Mouse (Mus musculus) cerebellum, adult 2 months (tissue): ENCODE measurements around the gene Eif4g1. TPM values are rescaled to one million over a fixed set of nuclear protein-coding genes. Genes with fewer than 3 reads are reported as not detected.

Experiments used
- DNase-seq, 2 experiments: peaks; one replicate each; pipeline ENCODE4 v3.0.0; 2021
- H3K27ac ChIP-seq: fragments of 200-500 bp; 2 replicates; pipeline ENCODE4 v1.5.1; 2012; ENCODE audit warnings: low read length, control low read depth, inconsistent platforms; ENCODE audit not compliant: insufficient read depth
- H3K27me3 ChIP-seq: fragments of 200-500 bp; 2 replicates; pipeline ENCODE4 v1.6.1; 2012; ENCODE audit warnings: inconsistent platforms, mild to moderate bottlenecking, low read length, moderate library complexity; ENCODE audit not compliant: control insufficient read depth, insufficient read depth
- H3K4me1 ChIP-seq: fragments of 200-500 bp; 2 replicates; pipeline ENCODE4 v1.6.1; 2011; ENCODE audit warnings: low read length; ENCODE audit not compliant: control insufficient read depth, insufficient read depth
- H3K4me3 ChIP-seq: fragments of 200-500 bp; replicated peaks from 2 replicates; pipeline ENCODE3; 2011; ENCODE audit warnings: mild to moderate bottlenecking, low read depth, low read length, control low read depth; ENCODE audit not compliant: insufficient read depth
- CTCF ChIP-seq: fragments of 200-500 bp; IDR thresholded peaks from 2 replicates; pipeline ENCODE4 v1.5.1; 2011; ENCODE audit warnings: low read depth, mild to moderate bottlenecking, control low read depth, low read length, moderate library complexity, borderline replicate concordance; ENCODE audit not compliant: insufficient read depth
- POLR2A ChIP-seq: fragments of 200-500 bp; IDR thresholded peaks from 2 replicates; pipeline ENCODE4 v1.6.1; 2011; ENCODE audit warnings: low read length, control low read depth, borderline replicate concordance; ENCODE audit not compliant: insufficient read depth
- WGBS: fragments of 180-500 bp; shearing (Covaris S2); methylation state at CpG from one replicate; pipeline ENCODE4 v1.1.7; 2018; 5-methylcytosine and 5-hydroxymethylcytosine counted together
- polyA plus RNA-seq: library from polyadenylated mRNA; depleted of rRNA; stranded (reverse); fragments of >200 nt; gene quantifications from 2 replicates; pipeline ENCODE4 v1.2.3, GENCODE M21; 2012

Eif4g1 gene
- polyA plus RNA-seq, 1 experiment, result 184 TPM

DNA sequence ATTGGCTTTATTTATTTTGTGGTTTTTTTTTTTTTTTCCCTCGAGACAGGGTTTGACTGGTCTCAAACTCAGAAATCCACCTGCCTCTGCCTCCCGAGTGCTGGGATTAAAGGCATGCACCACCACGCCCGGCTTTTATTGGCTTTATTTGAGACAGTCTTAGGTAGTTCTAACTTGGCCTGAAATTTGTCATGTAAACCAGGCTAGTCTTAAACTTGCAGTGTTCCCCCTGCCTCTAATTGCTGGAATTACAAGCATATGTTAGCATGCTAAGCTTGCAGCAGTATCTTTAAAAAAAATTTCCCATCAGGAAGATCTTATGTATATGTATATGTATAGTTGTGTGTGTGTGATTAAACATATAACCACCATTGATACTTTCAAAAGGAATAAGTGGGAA is 8.6 kb downstream of the Eif4g1 start:
- TF ChIP-seq POLR2A (no peak), CTCF (no peak)
- no peak overlapping the region for H3K27ac ChIP-seq
- WGBS, result 82% methylated on average over 4 of the region's 4 CpGs

DNA sequence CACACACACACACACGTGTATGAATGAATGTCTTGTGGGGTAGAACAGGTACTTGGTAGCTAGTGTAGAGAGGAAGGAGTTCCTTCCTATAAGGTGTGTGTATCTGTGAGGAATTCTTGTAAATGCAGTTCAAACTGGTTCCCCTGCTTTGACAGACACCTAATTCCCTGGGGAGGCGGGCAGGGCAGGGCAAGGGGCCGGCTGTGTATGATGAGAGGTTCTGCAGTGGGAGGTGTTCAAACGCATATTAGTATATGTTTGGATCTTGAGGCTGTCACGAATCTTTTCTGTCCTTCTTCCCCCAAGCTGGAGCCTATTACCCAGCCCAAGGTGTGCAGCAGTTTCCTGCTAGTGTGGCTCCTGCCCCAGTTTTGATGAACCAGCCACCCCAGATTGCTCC is 9.3 kb downstream of the Eif4g1 start:
- no peak for DNase-seq
- H3K27ac ChIP-seq, result no peak overlapping the region
- WGBS, result 64% methylated on average over 5 of the region's 5 CpGs
- no peak overlapping the region for H3K4me3 ChIP-seq
- no peaks in the 10 kb centered on the region for H3K27me3 ChIP-seq
- no peak for TF ChIP-seq POLR2A
- TF ChIP-seq CTCF, result no peak
- peaks cover 19% of the 10 kb centered on the region for H3K4me1 ChIP-seq

More for the DNA sequence above, 8.6 kb downstream of the Eif4g1 start:
- DNase-seq, result no peak
- peaks cover 19% of the 10 kb centered on the region for H3K4me1 ChIP-seq
- no peak overlapping the region for H3K4me3 ChIP-seq
- H3K27me3 ChIP-seq, result no peaks in the 10 kb centered on the region

DNA sequence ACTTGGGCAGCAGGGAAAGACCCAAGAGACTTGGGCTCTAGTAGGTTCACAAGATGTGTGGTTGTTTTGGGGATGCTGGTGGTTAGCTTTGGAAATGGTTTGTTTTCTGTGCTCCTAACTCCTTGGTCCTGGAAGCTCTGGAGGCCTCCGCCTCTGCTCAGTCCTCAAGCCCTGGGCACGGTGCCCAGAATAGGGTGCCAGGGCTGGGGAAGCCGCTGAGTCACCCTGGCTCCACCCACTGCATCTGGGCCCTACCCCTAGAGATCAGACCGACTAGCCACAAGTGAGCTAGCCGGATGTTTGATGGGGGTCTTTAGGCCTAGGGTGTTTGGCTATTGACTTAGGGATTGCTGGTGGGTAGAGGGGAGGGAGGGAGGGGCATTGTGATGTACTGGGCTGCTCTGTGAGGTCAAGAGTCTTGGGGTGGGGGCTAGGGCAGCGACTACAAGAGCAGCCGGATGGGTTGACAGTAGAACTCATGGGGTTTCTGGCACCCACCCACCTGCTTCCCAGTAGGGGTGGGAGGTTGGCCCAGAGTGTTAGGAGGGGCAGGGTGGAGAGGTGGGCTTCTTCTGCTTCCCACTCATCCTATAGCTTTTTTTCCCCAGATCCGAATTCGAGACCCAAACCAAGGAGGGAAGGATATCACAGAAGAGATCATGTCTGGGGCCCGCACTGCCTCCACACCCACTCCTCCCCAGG is 10.0 kb downstream of the Eif4g1 start:
- Histone ChIP-seq H3K27ac (no peak overlapping the region), H3K4me3 (no peak overlapping the region), H3K4me1 (peaks cover 19% of the 10 kb centered on the region), H3K27me3 (no peaks in the 10 kb centered on the region)
- no peak for TF ChIP-seq POLR2A
- TF ChIP-seq CTCF, result no peak
- peak; percentile 81 to 87 for DNase-seq
- WGBS, result 25% methylated on average over 10 of the region's 10 CpGs

DNA sequence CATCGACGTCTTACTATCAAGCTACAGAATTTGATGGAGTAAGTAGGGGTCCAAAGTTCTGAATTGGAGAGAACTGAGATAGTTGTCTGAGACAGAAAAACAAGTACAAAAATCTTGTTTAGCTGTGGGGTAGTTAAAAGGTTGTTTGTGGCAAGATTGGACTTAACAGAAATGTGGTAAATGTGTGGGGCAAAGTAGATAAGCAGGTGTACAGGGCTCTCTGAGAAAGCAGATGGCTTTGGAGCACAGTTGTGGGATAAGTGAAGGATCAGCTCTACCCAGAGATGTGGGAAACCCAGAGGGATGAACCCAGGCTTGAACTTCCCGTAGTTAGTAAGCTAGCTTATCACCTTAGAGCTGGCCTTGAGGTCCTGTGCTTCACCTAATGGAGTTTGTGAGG is 22.7 kb downstream of the Eif4g1 start:
- no peak for DNase-seq
- H3K27me3 ChIP-seq, result no peaks in the 10 kb centered on the region
- no peak overlapping the region for H3K27ac ChIP-seq
- no peak for TF ChIP-seq CTCF
- no peak for TF ChIP-seq POLR2A
- WGBS, result 92% methylated on average over 3 of the region's 3 CpGs
- H3K4me3 ChIP-seq, result no peak overlapping the region
- H3K4me1 ChIP-seq, result no peaks in the 10 kb centered on the region

- DNase-seq, result no peak
- Histone ChIP-seq H3K4me1 (no peaks in the 10 kb centered on the region), H3K27me3 (no peaks in the 10 kb centered on the region), H3K27ac (no peak overlapping the region), H3K4me3 (no peak overlapping the region)
- TF ChIP-seq CTCF, result no peak
- TF ChIP-seq POLR2A, result no peak
- 74% methylated on average over 1 of the region's 1 CpGs for WGBS
These were observed 23.5 kb downstream of the Eif4g1 start for GRCm38 (mm10) chr16:20691617-20692016.

GRCm38 (mm10) chr16:20692241-20692965 is 24.3 kb downstream of the Eif4g1 start:
- TF ChIP-seq POLR2A (no peak), CTCF (no peak)
- Histone ChIP-seq H3K4me1 (no peaks in the 10 kb centered on the region), H3K4me3 (no peak overlapping the region), H3K27me3 (no peaks in the 10 kb centered on the region), H3K27ac (peak overlapping the region; percentile 37)
- 41% methylated on average over 16 of the region's 16 CpGs for WGBS
- DNase-seq, result peak; percentile 38 to 39

- DNase-seq, result peak; percentile 96 to 97
- no peaks in the 10 kb centered on the region for H3K27me3 ChIP-seq
- H3K27ac ChIP-seq, result peak within 1 kb of the TSS; percentile 90
- H3K4me1 ChIP-seq, result no peaks in the 10 kb centered on the region
- TF ChIP-seq CTCF, result no peak
- TF ChIP-seq POLR2A, result peak; percentile 92
- 0% methylated on average over 37 of the region's 37 CpGs for WGBS
- H3K4me3 ChIP-seq, result peak within 1 kb of the TSS; percentile 82
These were observed 25.1 kb downstream of the Eif4g1 start, which contains the start of gene Fam131a for GRCm38 (mm10) chr16:20693111-20693701. TSS of gene Fam131a (plus strand) at chr16:20693241.

DNA sequence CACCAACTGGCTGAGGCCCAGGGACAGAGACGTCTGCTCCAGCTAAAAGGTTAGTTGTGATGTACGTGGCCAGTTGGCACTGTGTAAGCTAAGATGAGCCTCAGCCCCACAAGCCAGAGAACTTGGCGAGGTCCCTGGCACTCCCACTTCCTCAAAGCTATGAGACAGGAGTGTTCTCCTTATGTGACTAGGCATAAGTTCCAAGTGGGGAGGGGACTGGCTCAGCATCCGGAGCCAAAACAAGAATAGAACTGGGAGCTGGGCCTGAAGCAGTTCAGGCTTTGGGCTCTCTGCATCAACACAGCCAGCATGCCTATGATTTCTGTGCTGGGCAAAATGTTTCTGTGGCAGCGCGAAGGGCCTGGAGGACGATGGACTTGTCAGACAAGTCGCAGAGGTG is 26.7 kb downstream of the Eif4g1 start:
- H3K4me3 ChIP-seq, result peak overlapping the region; percentile 82
- H3K4me1 ChIP-seq, result peaks cover 15% of the 10 kb centered on the region
- TF ChIP-seq CTCF, result no peak
- TF ChIP-seq POLR2A, result peak; percentile 30; the same call in 1 of the 2 replicates
- H3K27ac ChIP-seq, result peak overlapping the region; percentile 90
- DNase-seq, result peak; percentile 75 to 84
- no peaks in the 10 kb centered on the region for H3K27me3 ChIP-seq
- 7% methylated on average over 8 of the region's 8 CpGs for WGBS
